Mouse (Mus musculus) liver, adult (tissue): ENCODE results near the gene G3bp1.

Source experiments
- GATA4 ChIP-seq: IDR thresholded peaks from 2 replicates; pipeline ENCODE4 v1.6.1; 2014; ENCODE audit warnings: mild to moderate bottlenecking, low read length; ENCODE audit not compliant: insufficient replicate concordance

Gene G3bp1

GRCm38 (mm10) chr11:55469048-55469843, at the start of gene G3bp1:
TSS of gene G3bp1 (plus strand) at chr11:55469685.
- TF ChIP-seq GATA4 = peak; percentile 35; the same call in 1 of the 2 replicates

- TF ChIP-seq GATA4 = no peak
Observed at GRCm38 (mm10) chr11:55422978-55423377, 46.5 kb upstream of the G3bp1 start, which contains the start of gene Sparc. TSS of gene Sparc (minus strand) at chr11:55423183.

- no peak for TF ChIP-seq GATA4
Observed at GRCm38 (mm10) chr11:55423756-55424155, 45.7 kb upstream of the G3bp1 start.

GRCm38 (mm10) chr11:55424746-55425360, 44.6 kb upstream of the G3bp1 start:
- TF ChIP-seq GATA4 = no peak

- 0 out of 2 replicates have a peak, but pooled peaks have one; percentile 75 for TF ChIP-seq GATA4
Observed at GRCm38 (mm10) chr11:55428186-55429012, 41.1 kb upstream of the G3bp1 start.

- no peak for TF ChIP-seq GATA4
Observed at GRCm38 (mm10) chr11:55429973-55430372, 39.5 kb upstream of the G3bp1 start.

- no peak for TF ChIP-seq GATA4
Observed at GRCm38 (mm10) chr11:55432981-55433380, 36.5 kb upstream of the G3bp1 start.

GRCm38 (mm10) chr11:55436089-55436488, 33.4 kb upstream of the G3bp1 start:
- TF ChIP-seq GATA4 = no peak

GRCm38 (mm10) chr11:55438031-55438430, 31.5 kb upstream of the G3bp1 start:
- no peak for TF ChIP-seq GATA4

- TF ChIP-seq GATA4 = no peak
Observed at GRCm38 (mm10) chr11:55439718-55440117, 29.8 kb upstream of the G3bp1 start.

GRCm38 (mm10) chr11:55444772-55445171, 24.7 kb upstream of the G3bp1 start:
- TF ChIP-seq GATA4 = no peak

- no peak for TF ChIP-seq GATA4
Observed at GRCm38 (mm10) chr11:55446579-55446978, 22.9 kb upstream of the G3bp1 start.

- TF ChIP-seq GATA4 = peak; percentile 29; the same call in 1 of the 2 replicates
Observed at GRCm38 (mm10) chr11:55449531-55449930, 20.0 kb upstream of the G3bp1 start.

GRCm38 (mm10) chr11:55450311-55450710, 19.2 kb upstream of the G3bp1 start:
- TF ChIP-seq GATA4 = no peak

- no peak for TF ChIP-seq GATA4
Observed at GRCm38 (mm10) chr11:55453640-55454039, 15.8 kb upstream of the G3bp1 start.
